Mouse (Mus musculus) bone marrow macrophage, adult 2 months (primary cell): ENCODE data around the gene Pdia4.

ENCODE experiments used
- CTCF ChIP-seq: IDR thresholded peaks from 2 replicates; pipeline ENCODE4 v1.5.1; 2012; ENCODE audit warnings: low read depth, mild to moderate bottlenecking, low read length, moderate library complexity
- POLR2A ChIP-seq: IDR thresholded peaks from 2 replicates; pipeline ENCODE4 v1.6.1; 2012; ENCODE audit warnings: mild to moderate bottlenecking, low read depth, low read length, borderline replicate concordance

DNA sequence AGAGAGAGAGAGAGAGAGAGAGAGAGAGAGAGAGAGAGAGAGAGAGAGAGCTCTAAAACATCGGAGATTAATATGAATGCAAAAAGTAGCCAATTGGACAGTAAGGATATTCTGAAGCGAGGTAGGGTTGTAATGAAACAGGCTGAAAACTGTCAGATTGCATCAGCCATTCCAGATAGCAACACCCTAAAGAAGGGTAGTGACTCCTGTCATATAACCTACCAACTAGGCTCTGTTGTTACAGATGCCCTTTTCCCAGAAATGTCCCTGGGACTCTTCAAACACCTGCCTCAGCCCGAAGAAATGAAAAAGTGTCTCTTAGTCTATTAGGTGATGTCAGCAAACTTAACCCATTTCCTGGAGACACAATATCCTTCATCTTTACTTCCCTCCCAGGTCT lies 24.4 kb downstream of the Pdia4 start:
- TF ChIP-seq CTCF, result no peak
- no peak for TF ChIP-seq POLR2A
